Mouse (Mus musculus) adrenal gland (tissue): ENCODE data around the gene Kalrn.
"Not testable (repeated sequence)": the region's sequence is repeated elsewhere in the genome, so short reads cannot be mapped to it uniquely, and the experiment has no call there.

Source experiments
- intact Hi-C: fragments of 180-260 bp; cut with DNase I; formaldehyde crosslinking; loops from one replicate; pipeline ENCODE4 v1.15.1; 2025

The Kalrn gene

GRCm38 (mm10) chr16:34082494-34083469, 490.6 kb downstream of the Kalrn start:
- intact Hi-C loops = no loop called here

GRCm38 (mm10) chr16:34081683-34082438, 491.5 kb downstream of the Kalrn start:
- intact Hi-C loops = no loop called here

GRCm38 (mm10) chr16:34081314-34081682, 492.0 kb downstream of the Kalrn start:
- intact Hi-C loops = not testable (repeated sequence)

GRCm38 (mm10) chr16:34080818-34081217, 492.5 kb downstream of the Kalrn start:
- intact Hi-C loops = no loop called here

- intact Hi-C loops = no loop called here
Measured at GRCm38 (mm10) chr16:34079511-34079910, 493.8 kb downstream of the Kalrn start.

GRCm38 (mm10) chr16:34078732-34079131, 494.6 kb downstream of the Kalrn start:
- intact Hi-C loops = no loop called here

GRCm38 (mm10) chr16:34076101-34076500, 497.2 kb downstream of the Kalrn start:
- intact Hi-C loops = no loop called here

- intact Hi-C loops = no loop called here
Measured at GRCm38 (mm10) chr16:34073930-34074329, 499.4 kb downstream of the Kalrn start.

GRCm38 (mm10) chr16:34072136-34072535, 501.2 kb downstream of the Kalrn start:
- intact Hi-C loops = no loop called here

- intact Hi-C loops = no loop called here
Measured at GRCm38 (mm10) chr16:34071223-34071825, 502.0 kb downstream of the Kalrn start.

GRCm38 (mm10) chr16:34069481-34069880, 503.9 kb downstream of the Kalrn start:
- intact Hi-C loops = no loop called here

- intact Hi-C loops = no loop called here
Measured at GRCm38 (mm10) chr16:34066922-34067321, 506.4 kb downstream of the Kalrn start.

- intact Hi-C loops = no loop called here
Measured at GRCm38 (mm10) chr16:34066376-34066775, 507.0 kb downstream of the Kalrn start.

- intact Hi-C loops = no loop called here
Measured at GRCm38 (mm10) chr16:34063313-34063712, 510.0 kb downstream of the Kalrn start.

GRCm38 (mm10) chr16:34061661-34062060, 511.7 kb downstream of the Kalrn start:
- intact Hi-C loops = no loop called here

- intact Hi-C loops = no loop called here
Measured at GRCm38 (mm10) chr16:34058611-34059010, 514.7 kb downstream of the Kalrn start.

GRCm38 (mm10) chr16:34057464-34057863, 515.9 kb downstream of the Kalrn start:
- intact Hi-C loops = no loop called here

GRCm38 (mm10) chr16:34056418-34057111, 516.8 kb downstream of the Kalrn start:
- intact Hi-C loops = no loop called here

GRCm38 (mm10) chr16:34050090-34050489, 523.2 kb downstream of the Kalrn start:
- intact Hi-C loops = no loop called here

- intact Hi-C loops = no loop called here
Measured at GRCm38 (mm10) chr16:34049361-34049760, 524.0 kb downstream of the Kalrn start.

GRCm38 (mm10) chr16:34048232-34048631, 525.1 kb downstream of the Kalrn start:
- intact Hi-C loops = no loop called here
